In genomic region chr12:105843243-105844005, GRCm38 (mm10) we compare ENCODE assay signal across 10 mouse cellular contexts. TPM values are rescaled to one million over a fixed set of nuclear protein-coding genes. Genes with fewer than 3 reads are reported as not detected.
DNase-seq lines count a peak whose midpoint lies in the region; ATAC-seq and TF ChIP-seq lines count a peak whose summit lies in the region.
"Had no signal": no experiment of that assay in that cellular context is flagged by ENCODE, and none has a peak within 500 bp of the region (broad histone marks: within the 10 kb centered on the region; RNA-seq: fewer than 3 reads in every experiment).

No protein-coding gene starts in this region.

- TF ChIP-seq CTCF in midbrain, postnatal 0 days (IDR thresholded peaks at IDR 0.05): no peak

- H3K27ac ChIP-seq in midbrain, postnatal 0 days (ENCODE audit: low read depth, low read length): no peak overlapping the region
- H3K27ac ChIP-seq in midbrain, embryonic 11.5 days (ENCODE audit: low read depth, low read length): no peak overlapping the region
- H3K27ac ChIP-seq in forebrain, embryonic 16.5 days (ENCODE audit: low read length): peak overlapping the region; percentile 67
- no peak overlapping the region for H3K27ac ChIP-seq in neural tube, embryonic 15.5 days (replicated peaks)
- H3K27ac ChIP-seq in intestine, embryonic 16.5 days (ENCODE audit: low read length): no peak overlapping the region
- no peak overlapping the region for H3K27ac ChIP-seq in liver, embryonic 11.5 days (ENCODE audit: low read depth, low read length)

- WGBS in midbrain, postnatal 0 days: 51% methylated on average over 12 of the region's 12 CpGs
- 85% methylated on average over 12 of the region's 12 CpGs for WGBS in midbrain, embryonic 11.5 days
- 43% methylated on average over 12 of the region's 12 CpGs for WGBS in forebrain, embryonic 16.5 days
- WGBS in neural tube, embryonic 15.5 days: 55% methylated on average over 12 of the region's 12 CpGs
- 66% methylated on average over 12 of the region's 12 CpGs for WGBS in intestine, embryonic 16.5 days
- 84% methylated on average over 12 of the region's 12 CpGs for WGBS in liver, embryonic 11.5 days

- no peaks in the 10 kb centered on the region for H3K27me3 ChIP-seq in midbrain, postnatal 0 days (ENCODE audit: insufficient read depth, low read length)
- no peaks in the 10 kb centered on the region for H3K27me3 ChIP-seq in midbrain, embryonic 11.5 days (ENCODE audit: control insufficient read depth, insufficient read depth, low read length)
- no peaks in the 10 kb centered on the region for H3K27me3 ChIP-seq in forebrain, embryonic 16.5 days (replicated peaks; ENCODE audit: control insufficient read depth, insufficient read depth, low read length)
- no peaks in the 10 kb centered on the region for H3K27me3 ChIP-seq in neural tube, embryonic 15.5 days (replicated peaks)
- H3K27me3 ChIP-seq in intestine, embryonic 16.5 days (replicated peaks; ENCODE audit: control insufficient read depth, insufficient read depth, low read length): no peaks in the 10 kb centered on the region
- H3K27me3 ChIP-seq in liver, embryonic 11.5 days (replicated peaks; ENCODE audit: control insufficient read depth, insufficient read depth, low read length): no peaks in the 10 kb centered on the region

- no peak overlapping the region for H3K9ac ChIP-seq in midbrain, postnatal 0 days (replicated peaks; ENCODE audit: low read length, poor library complexity, severe bottlenecking)
- H3K9ac ChIP-seq in midbrain, embryonic 11.5 days (ENCODE audit: low read length): no peak overlapping the region
- no peak overlapping the region for H3K9ac ChIP-seq in forebrain, embryonic 16.5 days (replicated peaks; ENCODE audit: low read depth, low read length)
- H3K9ac ChIP-seq in neural tube, embryonic 15.5 days (replicated peaks): no peak overlapping the region
- H3K9ac ChIP-seq in intestine, embryonic 16.5 days (ENCODE audit: low read depth, low read length): no peak overlapping the region
- no peak overlapping the region for H3K9ac ChIP-seq in liver, embryonic 11.5 days (ENCODE audit: low read depth, low read length)

- peak; percentile 38 for DNase-seq in gastrocnemius, postnatal 10 days
- no peak for DNase-seq in gastrocnemius, postnatal 25 days
- peak; percentile 60 for DNase-seq in midbrain, postnatal 0 days (ENCODE audit: low spot score)
- DNase-seq in midbrain, embryonic 11.5 days (ENCODE audit: low spot score, missing footprints): no peak
- no peak for DNase-seq in liver, embryonic 11.5 days (ENCODE audit: low spot score)
- DNase-seq: lung, adult 2 months; right cerebral cortex, adult 18-20 months had no signal

- H3K36me3 ChIP-seq in midbrain, postnatal 0 days (ENCODE audit: insufficient read depth, low read length): peaks cover 6% of the 10 kb centered on the region; the same call in 1 of the 2 replicates
- H3K36me3 ChIP-seq in midbrain, embryonic 11.5 days (ENCODE audit: control insufficient read depth, insufficient read depth, low read length): peaks cover 9% of the 10 kb centered on the region; the same call in 1 of the 2 replicates
- H3K36me3 ChIP-seq in forebrain, embryonic 16.5 days (ENCODE audit: control insufficient read depth, insufficient read depth): no peaks in the 10 kb centered on the region; the same call in 1 of the 2 replicates
- H3K36me3 ChIP-seq in neural tube, embryonic 15.5 days: peaks cover 5% of the 10 kb centered on the region
- no peaks in the 10 kb centered on the region for H3K36me3 ChIP-seq in intestine, embryonic 16.5 days (ENCODE audit: control insufficient read depth, insufficient read depth, low read length)
- peaks cover 16% of the 10 kb centered on the region for H3K36me3 ChIP-seq in liver, embryonic 11.5 days (ENCODE audit: control insufficient read depth, insufficient read depth, low read length)

- H3K9me3 ChIP-seq in midbrain, postnatal 0 days (ENCODE audit: low read length): no peaks in the 10 kb centered on the region
- no peaks in the 10 kb centered on the region for H3K9me3 ChIP-seq in midbrain, embryonic 11.5 days (ENCODE audit: control insufficient read depth, low read length)
- no peaks in the 10 kb centered on the region for H3K9me3 ChIP-seq in forebrain, embryonic 16.5 days (ENCODE audit: control insufficient read depth, low read length)
- H3K9me3 ChIP-seq in neural tube, embryonic 15.5 days (replicated peaks): no peaks in the 10 kb centered on the region
- no peaks in the 10 kb centered on the region for H3K9me3 ChIP-seq in intestine, embryonic 16.5 days (ENCODE audit: control insufficient read depth, low read length)
- no peaks in the 10 kb centered on the region for H3K9me3 ChIP-seq in liver, embryonic 11.5 days (ENCODE audit: control insufficient read depth, low read length)

- H3K4me1 ChIP-seq in midbrain, postnatal 0 days (ENCODE audit: insufficient read depth, low read length): no peaks in the 10 kb centered on the region
- H3K4me1 ChIP-seq in midbrain, embryonic 11.5 days (ENCODE audit: control insufficient read depth, insufficient read depth, low read length): no peaks in the 10 kb centered on the region
- H3K4me1 ChIP-seq in forebrain, embryonic 16.5 days (replicated peaks; ENCODE audit: control insufficient read depth, insufficient read depth, low read length): peaks cover 15% of the 10 kb centered on the region
- 0 out of 2 replicates have a peak, but pooled peaks cover 5% of the 10 kb centered on the region for H3K4me1 ChIP-seq in neural tube, embryonic 15.5 days
- H3K4me1 ChIP-seq in intestine, embryonic 16.5 days (ENCODE audit: control insufficient read depth, insufficient read depth, low read length): no peaks in the 10 kb centered on the region
- H3K4me1 ChIP-seq in liver, embryonic 11.5 days (replicated peaks; ENCODE audit: control insufficient read depth, insufficient read depth, low read length): no peaks in the 10 kb centered on the region

- ATAC-seq in midbrain, postnatal 0 days (ENCODE audit: low FRiP score): no peak
- ATAC-seq in midbrain, embryonic 11.5 days (ENCODE audit: low FRiP score): no peak
- peak; percentile 49; the same call in 1 of the 2 replicates for ATAC-seq in forebrain, embryonic 16.5 days
- no peak for ATAC-seq in neural tube, embryonic 15.5 days (ENCODE audit: low FRiP score)
- no peak for ATAC-seq in intestine, embryonic 16.5 days
- no peak for ATAC-seq in liver, embryonic 11.5 days (replicated peaks; ENCODE audit: low FRiP score)

- H3K4me2 ChIP-seq in midbrain, postnatal 0 days (ENCODE audit: low read depth, low read length, poor library complexity, severe bottlenecking): no peak overlapping the region
- H3K4me2 ChIP-seq in midbrain, embryonic 11.5 days: no peak overlapping the region
- H3K4me2 ChIP-seq in forebrain, embryonic 16.5 days (ENCODE audit: low read length): no peak overlapping the region
- H3K4me2 ChIP-seq in neural tube, embryonic 15.5 days: no peak overlapping the region
- no peak overlapping the region for H3K4me2 ChIP-seq in intestine, embryonic 16.5 days (ENCODE audit: low read depth, low read length)
- no peak overlapping the region for H3K4me2 ChIP-seq in liver, embryonic 11.5 days

- H3K4me3 ChIP-seq in midbrain, postnatal 0 days (ENCODE audit: low read depth, low read length): no peak overlapping the region
- no peak overlapping the region for H3K4me3 ChIP-seq in midbrain, embryonic 11.5 days (ENCODE audit: low read depth, low read length)
- no peak overlapping the region for H3K4me3 ChIP-seq in forebrain, embryonic 16.5 days (replicated peaks; ENCODE audit: low read length)
- no peak overlapping the region for H3K4me3 ChIP-seq in neural tube, embryonic 15.5 days (replicated peaks)
- H3K4me3 ChIP-seq in intestine, embryonic 16.5 days (ENCODE audit: low read length): no peak overlapping the region
- H3K4me3 ChIP-seq in liver, embryonic 11.5 days (ENCODE audit: low read depth, low read length): no peak overlapping the region

RNA-seq across cellular contexts. Expression of gene Papola, which starts 58.9 kb away (rescaled TPM):
- 10 to 100 TPM; 87.5 to 97.4 TPM for total RNA-seq in gastrocnemius, postnatal 10 days (2021)
- 10 to 100 TPM; 76.0 to 79.2 TPM for total RNA-seq in gastrocnemius, postnatal 25 days (2021)
- 72.7 and 155 TPM in 2 replicates for total RNA-seq in midbrain, postnatal 0 days (2014; rRNA removed)
- 104 and 116 TPM in 2 replicates for polyA plus RNA-seq in midbrain, postnatal 0 days (2015; fragmentation: Nextera tagmentation; extraction: Ambion mirVana)
- 253 and 285 TPM in 2 replicates for polyA plus RNA-seq in midbrain, embryonic 11.5 days (2014; fragmentation: Nextera tagmentation; extraction: Ambion mirVana)
- 196 and 230 TPM in 2 replicates for polyA plus RNA-seq in forebrain, embryonic 16.5 days (2015; fragmentation: Nextera tagmentation; extraction: Ambion mirVana)
- polyA plus RNA-seq in neural tube, embryonic 15.5 days (2015; fragmentation: Nextera tagmentation; extraction: Ambion mirVana): 137 and 161 TPM in 2 replicates
- polyA plus RNA-seq in intestine, embryonic 16.5 days (2015; fragmentation: Nextera tagmentation; extraction: Ambion mirVana): 154 and 164 TPM in 2 replicates
- 178 and 192 TPM in 2 replicates for polyA plus RNA-seq in liver, embryonic 11.5 days (2014; fragmentation: Nextera tagmentation; extraction: Ambion mirVana)

Comparison
In these comparisons a context has a peak if more than half of its experiments do, and no peak if none do; other contexts are left out.
1. DNase-seq: peak in gastrocnemius, postnatal 10 days (single experiment) and midbrain, postnatal 0 days (single experiment); none in gastrocnemius, postnatal 25 days (single experiment), midbrain, embryonic 11.5 days (single experiment) and liver, embryonic 11.5 days (single experiment).